Mouse (Mus musculus) heart, embryonic 14.5 days (tissue): ENCODE results near the gene Gjb4. TPM values are rescaled to one million over a fixed set of nuclear protein-coding genes. Genes with fewer than 3 reads are reported as not detected.

Experiments used
- ATAC-seq: fragments of 200-750 bp; cut with Nextera tagmentation; 2 replicates; pipeline ENCODE4 v1.8.0; 2017; ENCODE audit warnings: low read depth, moderate TSS enrichment; ENCODE audit not compliant: insufficient number of reproducible peaks, insufficient read depth, low FRiP score
- H3K27ac ChIP-seq, 2 experiments: fragments of 200-500 bp in 1 of 2; fragments of 300-500 bp in 1 of 2; sonication (generic) in 1 of 2; replicated peaks in 1 of 2; 2 replicates each; pipeline ENCODE4 v1.5.1; 2012 to 2014; ENCODE audit warnings: low read depth in 2 of 2, low read length in 2 of 2, control low read depth in 1 of 2, mild to moderate bottlenecking in 1 of 2, mixed read lengths in 1 of 2; ENCODE audit not compliant: control insufficient read depth in 1 of 2, insufficient read depth in 1 of 2
- H3K27me3 ChIP-seq: fragments of 300-500 bp; sonication (generic); 2 replicates; pipeline ENCODE4 v1.6.1; 2014; ENCODE audit warnings: mild to moderate bottlenecking, low read length, control low read depth; ENCODE audit not compliant: control insufficient read depth, insufficient read depth
- H3K36me3 ChIP-seq: fragments of 300-500 bp; sonication (generic); 2 replicates; pipeline ENCODE4 v1.6.1; 2014; ENCODE audit warnings: mild to moderate bottlenecking, control low read depth, low read length, mixed read lengths; ENCODE audit not compliant: control insufficient read depth, insufficient read depth
- H3K4me1 ChIP-seq, 2 experiments: fragments of 200-500 bp in 1 of 2; fragments of 300-500 bp in 1 of 2; sonication (generic) in 1 of 2; 2 replicates each; pipeline ENCODE4 v1.6.1; 2012 to 2014; ENCODE audit warnings: low read length in 2 of 2, control low read depth in 1 of 2, mixed read lengths in 1 of 2; ENCODE audit not compliant: control insufficient read depth in 2 of 2, insufficient read depth in 2 of 2
- H3K4me2 ChIP-seq: fragments of 300-500 bp; sonication (generic); 2 replicates; pipeline ENCODE4 v1.6.1; 2014; ENCODE audit warnings: mild to moderate bottlenecking, low read length
- H3K4me3 ChIP-seq, 2 experiments: fragments of 200-500 bp in 1 of 2; fragments of 300-500 bp in 1 of 2; sonication (generic) in 1 of 2; 2 replicates each; pipeline ENCODE4 v1.5.1; 2012 to 2014; ENCODE audit warnings: low read length in 2 of 2, mild to moderate bottlenecking in 2 of 2, control low read depth in 1 of 2, low read depth in 1 of 2, moderate library complexity in 1 of 2; ENCODE audit not compliant: control insufficient read depth in 1 of 2, insufficient read depth in 1 of 2
- H3K9ac ChIP-seq: fragments of 300-500 bp; sonication (generic); 2 replicates; pipeline ENCODE4 v1.6.1; 2014; ENCODE audit warnings: mild to moderate bottlenecking, low read length
- H3K9me3 ChIP-seq: fragments of 300-500 bp; sonication (generic); 2 replicates; pipeline ENCODE4 v1.6.1; 2016; ENCODE audit warnings: low read length, control low read depth; ENCODE audit not compliant: control insufficient read depth
- WGBS: fragments of 180-500 bp; shearing (Covaris S2); extraction: QIAGEN DNeasy Blood & Tissue Kit; methylation state at CpG from one replicate; pipeline ENCODE4 v1.1.7; 2014; 5-methylcytosine and 5-hydroxymethylcytosine counted together
- polyA plus RNA-seq: library from polyadenylated mRNA; unstranded; fragments of >200 nt; fragmentation: Nextera tagmentation; extraction: Ambion mirVana; gene quantifications from 2 replicates; pipeline ENCODE4 v1.2.1, GENCODE M21; 2014

The Gjb4 gene
- polyA plus RNA-seq, 1 experiment from 2014 or later = not detected

- Histone ChIP-seq H3K4me3 (no peak overlapping the region), H3K27me3 (no peaks in the 10 kb centered on the region), H3K27ac (no peak overlapping the region), H3K9ac (no peak overlapping the region), H3K36me3 (no peaks in the 10 kb centered on the region), H3K9me3 (no peaks in the 10 kb centered on the region), H3K4me1 (peaks cover 12 to 14% of the 10 kb centered on the region in 2 experiments), H3K4me2 (no peak overlapping the region)
- 56% methylated on average over 4 of the region's 4 CpGs for WGBS
- ATAC-seq = no peak
Measured at GRCm38 (mm10) chr4:127349560-127350300, 4.2 kb downstream of the Gjb4 start.

GRCm38 (mm10) chr4:127345000-127345399 is 8.9 kb downstream of the Gjb4 start:
- H3K27me3 ChIP-seq = no peaks in the 10 kb centered on the region
- no peaks in the 10 kb centered on the region for H3K4me1 ChIP-seq
- no peak overlapping the region for H3K9ac ChIP-seq
- WGBS = 56% methylated on average over 5 of the region's 5 CpGs
- no peak overlapping the region for H3K4me2 ChIP-seq
- H3K27ac ChIP-seq = no peak overlapping the region
- H3K4me3 ChIP-seq = no peak overlapping the region
- H3K9me3 ChIP-seq = no peaks in the 10 kb centered on the region
- no peaks in the 10 kb centered on the region for H3K36me3 ChIP-seq
- no peak for ATAC-seq

- no peak overlapping the region for H3K4me3 ChIP-seq
- H3K9ac ChIP-seq = no peak overlapping the region
- H3K4me1 ChIP-seq = no peaks in the 10 kb centered on the region
- no peak overlapping the region for H3K27ac ChIP-seq
- ATAC-seq = no peak
- no peaks in the 10 kb centered on the region for H3K9me3 ChIP-seq
- H3K27me3 ChIP-seq = no peaks in the 10 kb centered on the region
- no peak overlapping the region for H3K4me2 ChIP-seq
- WGBS = 45% methylated on average over 6 of the region's 6 CpGs
- H3K36me3 ChIP-seq = no peaks in the 10 kb centered on the region
Measured at GRCm38 (mm10) chr4:127341372-127341771, 12.5 kb downstream of the Gjb4 start.

- 87% methylated on average over 5 of the region's 5 CpGs for WGBS
- H3K9ac ChIP-seq = no peak overlapping the region
- ATAC-seq = no peak
- no peak overlapping the region for H3K4me3 ChIP-seq
- H3K27ac ChIP-seq = no peak overlapping the region
- no peak overlapping the region for H3K4me2 ChIP-seq
- H3K36me3 ChIP-seq = no peaks in the 10 kb centered on the region
- H3K27me3 ChIP-seq = peaks cover 4% of the 10 kb centered on the region
- H3K9me3 ChIP-seq = no peaks in the 10 kb centered on the region
- H3K4me1 ChIP-seq = no peaks in the 10 kb centered on the region
Measured at GRCm38 (mm10) chr4:127337668-127338067, 16.2 kb downstream of the Gjb4 start.

- Histone ChIP-seq H3K4me3 (no peak overlapping the region), H3K9me3 (no peaks in the 10 kb centered on the region), H3K36me3 (no peaks in the 10 kb centered on the region), H3K27ac (no peak overlapping the region), H3K4me1 (peaks cover 5 to 7% of the 10 kb centered on the region in 2 experiments; a peak in 3 of 4 replicates), H3K9ac (no peak overlapping the region), H3K27me3 (peaks cover 31% of the 10 kb centered on the region), H3K4me2 (no peak overlapping the region)
- ATAC-seq = no peak
- 32% methylated on average over 5 of the region's 5 CpGs for WGBS
Measured at GRCm38 (mm10) chr4:127334870-127335504, 18.9 kb downstream of the Gjb4 start.

GRCm38 (mm10) chr4:127331171-127331570 is 22.7 kb downstream of the Gjb4 start:
- WGBS = 27% methylated on average over 13 of the region's 13 CpGs
- Histone ChIP-seq H3K9ac (no peak overlapping the region), H3K36me3 (no peaks in the 10 kb centered on the region), H3K27ac (no peak overlapping the region), H3K9me3 (no peaks in the 10 kb centered on the region), H3K27me3 (peaks cover 64% of the 10 kb centered on the region), H3K4me3 (no peak overlapping the region), H3K4me1 (peaks cover 5 to 10% of the 10 kb centered on the region in 2 experiments; a peak in 3 of 4 replicates), H3K4me2 (no peak overlapping the region)
- ATAC-seq = no peak

- peaks cover 71% of the 10 kb centered on the region for H3K27me3 ChIP-seq
- H3K9me3 ChIP-seq = no peaks in the 10 kb centered on the region
- no peak within 1 kb of the TSS for H3K27ac ChIP-seq
- 2% methylated on average over 48 of the region's 49 CpGs for WGBS
- ATAC-seq = no peak
- no peak within 1 kb of the TSS for H3K9ac ChIP-seq
- H3K4me3 ChIP-seq = peak within 1 kb of the TSS in 1 of 2 experiments; percentile 13; a peak in 2 of 4 replicates
- H3K36me3 ChIP-seq = no peaks in the 10 kb centered on the region
- peak within 1 kb of the TSS; percentile 53 for H3K4me2 ChIP-seq
- peaks cover 5 to 10% of the 10 kb centered on the region in 2 experiments; a peak in 3 of 4 replicates for H3K4me1 ChIP-seq
Measured at GRCm38 (mm10) chr4:127330181-127331100, 23.4 kb downstream of the Gjb4 start, which contains the start of gene Gjb3. TSS of gene Gjb3 (minus strand) at chr4:127330844.
